Mouse (Mus musculus) hematopoietic stem cell, adult 5-6 weeks (primary cell): Measurements from ENCODE around the gene Fbxl17. TPM values are rescaled to one million over a fixed set of nuclear protein-coding genes. Genes with fewer than 3 reads are reported as not detected.

Experiments
- ATAC-seq, 2 experiments: fragments of 125-278 bp in 1 of 2; replicated peaks in 1 of 2; 2 replicates each; pipeline ENCODE4 v1.8.0; 2016 to 2017; ENCODE audit warnings: inconsistent platforms in 2 of 2, mild to moderate bottlenecking in 2 of 2, moderate number of reproducible peaks in 2 of 2, low read depth in 1 of 2, moderate TSS enrichment in 1 of 2; ENCODE audit not compliant: low FRiP score in 2 of 2, poor library complexity in 2 of 2, severe bottlenecking in 2 of 2, insufficient read depth in 1 of 2, low TSS enrichment in 1 of 2
- total RNA-seq: library from RNA; stranded (forward); fragments of 172-1452, 232-1000 nt; gene quantifications from 2 replicates; pipeline ENCODE4 v1.2.3, GENCODE M21; 2017

Gene Fbxl17
- total RNA-seq, 1 experiment from 2014 or later = 8.8 TPM

DNA sequence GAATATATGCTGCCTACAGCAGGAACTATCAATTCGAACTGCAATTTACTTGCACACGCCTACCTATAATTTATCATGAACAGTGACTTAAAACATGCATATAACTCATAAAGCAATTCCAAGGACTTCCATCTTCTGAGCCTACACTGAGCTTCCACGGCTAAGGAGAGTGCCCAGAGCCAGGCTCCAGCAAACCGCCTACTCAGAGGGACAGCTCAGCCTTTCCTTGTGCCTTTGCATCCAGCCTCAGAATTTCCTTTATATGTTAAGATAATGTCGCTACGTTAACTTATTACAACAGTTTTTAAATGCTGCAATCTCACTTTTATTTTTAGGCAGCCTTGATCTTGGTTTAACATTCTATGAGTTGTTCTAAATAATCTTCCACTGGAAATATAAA is 80.3 kb downstream of the Fbxl17 start:
- no peak for ATAC-seq

GRCm38 (mm10) chr17:63413973-63414580 is 85.7 kb downstream of the Fbxl17 start:
- ATAC-seq = peak; percentile 32 to 39; a peak in 1 of 4 replicates

DNA sequence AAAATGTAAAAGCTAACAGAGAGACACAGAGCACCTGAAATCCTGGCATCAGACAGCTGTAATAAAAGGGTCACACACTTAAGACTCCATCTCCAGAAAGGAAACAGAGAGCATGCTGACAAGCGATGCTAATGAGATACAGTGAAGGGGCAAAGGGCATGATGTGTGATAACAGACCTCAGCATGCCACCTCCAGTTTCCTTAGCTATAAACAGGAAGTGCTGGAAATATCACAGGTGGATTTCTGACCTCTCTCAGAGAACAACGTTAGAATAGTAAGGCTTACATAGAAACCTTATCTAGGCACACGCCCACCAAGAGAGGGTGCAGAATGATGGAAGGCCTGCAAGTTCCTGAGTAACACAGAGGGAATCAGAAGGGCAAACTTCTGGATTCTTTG is 88.3 kb downstream of the Fbxl17 start:
- no peak for ATAC-seq

- ATAC-seq = no peak
Measured at GRCm38 (mm10) chr17:63410101-63410500, 89.7 kb downstream of the Fbxl17 start.

GRCm38 (mm10) chr17:63405955-63406354 is 93.9 kb downstream of the Fbxl17 start:
- ATAC-seq = no peak

- no peak for ATAC-seq
Measured at GRCm38 (mm10) chr17:63405471-63405870, 94.3 kb downstream of the Fbxl17 start.

- ATAC-seq = no peak
Measured at GRCm38 (mm10) chr17:63404968-63405367, 94.8 kb downstream of the Fbxl17 start.

GRCm38 (mm10) chr17:63403801-63404415 is 95.9 kb downstream of the Fbxl17 start:
- ATAC-seq = no peak

- ATAC-seq = peak; percentile 7 to 41; a peak in 1 of 4 replicates
Measured at GRCm38 (mm10) chr17:63402741-63403681, 96.8 kb downstream of the Fbxl17 start.

DNA sequence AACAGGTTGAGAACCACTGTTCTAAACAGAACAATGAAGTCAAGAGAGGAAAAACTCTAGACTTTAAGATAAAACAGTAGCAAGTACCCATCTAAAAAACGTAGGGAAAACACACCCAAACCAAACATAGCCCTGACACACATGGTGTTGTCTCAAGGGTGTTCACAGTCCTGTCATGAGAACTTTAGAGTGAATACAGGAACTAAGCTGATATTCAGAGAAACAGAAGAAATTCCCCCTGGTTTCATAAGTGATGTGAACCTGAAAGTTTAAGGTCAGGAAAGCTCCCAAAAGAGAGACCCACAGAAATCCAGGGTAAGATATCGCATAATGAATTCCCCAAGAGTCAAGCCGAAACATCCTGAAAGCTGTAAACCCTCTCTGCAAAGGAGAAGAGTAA is 97.6 kb downstream of the Fbxl17 start:
- no peak for ATAC-seq

- ATAC-seq = no peak
Measured at GRCm38 (mm10) chr17:63400640-63401039, 99.2 kb downstream of the Fbxl17 start.

DNA sequence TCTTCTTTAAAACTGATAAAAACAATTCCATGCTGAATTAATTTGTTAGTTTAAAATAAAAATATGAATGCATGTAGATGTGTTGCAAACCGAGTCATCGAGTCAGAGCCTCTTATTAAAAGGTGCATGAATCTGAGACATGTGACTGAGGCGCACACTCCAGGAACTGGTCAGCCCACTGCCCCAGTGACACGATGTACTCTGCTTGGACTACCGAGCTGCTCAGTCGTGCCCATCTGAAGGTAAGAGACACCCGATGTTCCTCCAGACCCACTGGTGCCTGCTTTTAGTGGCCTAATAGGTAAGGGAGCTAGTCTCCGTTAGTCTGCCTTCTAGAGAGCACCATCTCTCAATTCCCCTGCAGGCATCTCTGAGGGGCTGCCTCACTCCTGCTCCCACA is 100.0 kb downstream of the Fbxl17 start:
- no peak for ATAC-seq

DNA sequence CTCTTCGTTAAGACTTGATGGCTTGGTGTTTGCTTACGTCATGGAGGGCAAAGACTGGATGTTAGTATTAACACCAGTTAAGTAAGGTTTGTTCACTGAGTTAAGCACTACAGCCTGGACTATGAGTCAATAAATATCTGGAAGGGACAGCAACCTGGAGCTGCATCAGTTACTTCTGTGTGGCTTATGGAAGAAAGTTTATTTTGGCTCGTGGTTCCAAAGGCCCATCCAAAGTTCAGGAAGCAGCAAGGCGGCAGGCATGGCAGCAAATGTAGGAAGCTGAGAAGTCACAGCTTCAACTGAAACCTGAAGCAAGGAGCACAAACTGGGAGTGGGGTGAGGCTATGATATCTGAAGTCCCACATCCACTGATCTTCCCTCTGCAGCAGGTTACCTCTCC is 108.3 kb downstream of the Fbxl17 start:
- no peak for ATAC-seq

DNA sequence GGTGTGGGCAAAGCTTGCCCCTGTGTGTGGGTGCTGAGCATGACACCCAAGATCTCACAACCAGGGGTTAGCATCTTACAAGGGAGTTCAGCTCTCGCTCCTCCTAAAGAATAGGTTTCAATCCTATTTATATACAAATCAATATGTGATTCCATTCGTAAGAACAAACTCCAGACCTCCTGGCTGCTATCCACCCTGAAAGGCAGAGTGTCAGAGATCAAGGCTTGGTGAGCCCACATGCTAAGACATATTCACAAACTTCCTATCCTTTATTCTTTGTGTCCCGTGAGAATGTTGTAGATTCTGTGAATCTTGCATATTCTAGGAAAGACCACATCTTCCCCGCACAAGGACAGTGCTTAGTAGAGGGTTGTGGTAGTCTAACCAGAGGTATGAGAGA is 108.9 kb downstream of the Fbxl17 start:
- no peak for ATAC-seq

- no peak for ATAC-seq
Measured at GRCm38 (mm10) chr17:63370977-63371376, 128.8 kb downstream of the Fbxl17 start.

DNA sequence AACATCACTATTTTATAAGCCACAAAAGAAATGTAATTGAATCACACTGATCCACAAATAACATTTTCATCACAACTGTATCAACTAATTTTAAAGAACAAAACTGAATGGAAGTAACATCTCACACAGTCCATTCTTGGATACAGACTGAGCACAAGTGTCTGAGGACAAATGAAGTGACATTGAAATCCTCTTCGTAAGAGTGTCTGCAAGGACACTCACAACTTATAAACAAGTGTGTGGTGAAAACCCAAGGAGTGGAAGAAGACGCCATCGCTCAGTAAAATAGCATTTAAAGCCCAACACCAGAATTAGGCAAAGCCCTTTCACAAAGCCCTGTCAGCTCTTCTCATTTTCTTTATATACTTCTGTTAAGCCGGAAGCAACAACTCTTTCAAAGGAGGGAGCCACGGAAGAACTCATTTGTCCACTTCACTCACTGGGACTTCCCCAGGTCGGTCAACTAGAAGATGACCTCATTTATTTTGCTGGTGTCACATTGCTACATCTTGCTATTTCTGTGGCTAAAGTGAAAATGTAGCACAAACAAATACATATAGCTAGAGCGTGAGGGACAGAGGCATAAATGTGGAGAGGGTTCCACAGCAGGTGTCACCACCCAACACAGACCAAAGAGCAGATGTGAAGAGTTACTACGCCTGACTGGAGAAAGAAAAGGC is 130.0 kb downstream of the Fbxl17 start:
- no peak for ATAC-seq

- ATAC-seq = no peak
Measured at GRCm38 (mm10) chr17:63367476-63367875, 132.3 kb downstream of the Fbxl17 start.

GRCm38 (mm10) chr17:63366045-63366444 is 133.8 kb downstream of the Fbxl17 start:
- no peak for ATAC-seq
